Mouse (Mus musculus): Measurements from ENCODE around the gene Traf3. TPM values are rescaled to one million over a fixed set of nuclear protein-coding genes. Genes with fewer than 3 reads are reported as not detected.

Traf3 gene
- 10.9 TPM for polyA plus RNA-seq (2014; fragmentation: Illumina TruSeq; extraction: RNeasy Lipid Tissue Mini Kit (QIAGEN cat#74804); ENCODE audit: low read depth, low replicate concordance)

GRCm38 (mm10) chr12:111165831-111166591 lies at the start of gene Traf3:
Gene Traf3, plus strand, starts transcription at chr12:111166370.

GRCm38 (mm10) chr12:111184476-111184875 lies 18.3 kb downstream of the Traf3 start, which contains the start of gene 4930595D18Rik:
Gene 4930595D18Rik, minus strand, starts transcription at chr12:111184491.

GRCm38 (mm10) chr12:111270629-111271277 lies 104.6 kb downstream of the Traf3 start, which contains the start of gene Amn:
Gene Amn, plus strand, starts transcription at chr12:111271095.

Other genes with a start within 250 kb of the Traf3 start
- 0.22 TPM for gene Ankrd9, start 187.3 kb upstream of the Traf3 start, polyA plus RNA-seq (2014; fragmentation: Illumina TruSeq; extraction: RNeasy Lipid Tissue Mini Kit (QIAGEN cat#74804); ENCODE audit: low read depth, low replicate concordance)
- gene Rcor1, start 127.0 kb upstream of the Traf3 start, polyA plus RNA-seq (2014; fragmentation: Illumina TruSeq; extraction: RNeasy Lipid Tissue Mini Kit (QIAGEN cat#74804); ENCODE audit: low read depth, low replicate concordance): 58.6 TPM
- gene 4930595D18Rik, start 18.1 kb downstream of the Traf3 start, polyA plus RNA-seq (2014; fragmentation: Illumina TruSeq; extraction: RNeasy Lipid Tissue Mini Kit (QIAGEN cat#74804); ENCODE audit: low read depth, low replicate concordance): not detected
- not detected for gene Amn, start 104.7 kb downstream of the Traf3 start, polyA plus RNA-seq (2014; fragmentation: Illumina TruSeq; extraction: RNeasy Lipid Tissue Mini Kit (QIAGEN cat#74804); ENCODE audit: low read depth, low replicate concordance)
- 7.8 TPM for gene Cdc42bpb, start 211.3 kb downstream of the Traf3 start, polyA plus RNA-seq (2014; fragmentation: Illumina TruSeq; extraction: RNeasy Lipid Tissue Mini Kit (QIAGEN cat#74804); ENCODE audit: low read depth, low replicate concordance)
- gene Lbhd2, start 240.4 kb downstream of the Traf3 start, polyA plus RNA-seq (2014; fragmentation: Illumina TruSeq; extraction: RNeasy Lipid Tissue Mini Kit (QIAGEN cat#74804); ENCODE audit: low read depth, low replicate concordance): not detected

Data from sigmoid colon, adult 10 weeks (tissue).